Mouse (Mus musculus) lung, adult 10 weeks (tissue): ENCODE measurements around the gene Trmt61a. TPM values are rescaled to one million over a fixed set of nuclear protein-coding genes. Genes with fewer than 3 reads are reported as not detected.

Experiments
- polyA plus RNA-seq: library from polyadenylated mRNA; stranded (reverse); fragments of 350-450 nt; fragmentation: Illumina TruSeq; extraction: RNeasy Lipid Tissue Mini Kit (QIAGEN cat#74804); gene quantifications from one replicate; pipeline ENCODE4 v1.2.3, GENCODE M21; 2014; ENCODE audit warnings: low read depth, low replicate concordance; ENCODE audit not compliant: insufficient read depth

Gene Trmt61a
- polyA plus RNA-seq = 7.4 TPM

GRCm38 (mm10) chr12:111677882-111678669 is at the start of gene Trmt61a:
Gene Trmt61a (plus strand): TSS chr12:111678105.

DNA sequence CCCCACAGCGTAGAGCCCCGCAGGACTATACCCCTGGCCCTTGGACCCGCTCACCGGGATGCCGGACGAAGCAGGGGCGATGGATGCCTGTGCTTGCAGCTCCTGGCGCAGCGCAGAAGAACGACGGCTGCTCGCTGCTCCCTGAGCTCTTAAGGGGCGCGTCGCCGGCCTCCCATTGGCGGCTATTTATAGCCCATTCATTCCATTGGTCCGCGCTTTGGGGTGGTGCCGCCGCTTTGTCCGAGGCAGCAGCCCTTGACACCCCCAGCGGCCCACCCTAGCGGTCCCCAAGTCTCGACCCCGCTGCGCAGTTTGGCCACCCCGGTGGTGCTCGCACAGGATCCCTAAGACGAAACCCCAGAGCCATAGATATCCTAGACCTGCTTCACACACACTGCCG is 5.7 kb upstream of the Trmt61a start, which contains the start of gene Ckb:
Gene Ckb, minus strand, starts transcription at position 163 of the 400 bp plus-strand sequence.

GRCm38 (mm10) chr12:111713004-111713651 is 35.2 kb downstream of the Trmt61a start, which contains the start of the genes Bag5 and Apopt1:
Gene Bag5 (minus strand): TSS chr12:111713257.
Gene Apopt1 (plus strand): TSS chr12:111713261.

Other genes starting within 250 kb of the Trmt61a start
- gene Tnfaip2, start 235.6 kb upstream of the Trmt61a start, polyA plus RNA-seq = 15.7 TPM
- gene Gm266, start 192.3 kb upstream of the Trmt61a start, polyA plus RNA-seq = not detected
- 83.5 TPM for gene Eif5, start 140.1 kb upstream of the Trmt61a start, polyA plus RNA-seq
- gene Mark3, start 103.6 kb upstream of the Trmt61a start, polyA plus RNA-seq = 30.1 TPM
- 92.9 TPM for gene Ckb, start 5.8 kb upstream of the Trmt61a start, polyA plus RNA-seq
- 31.2 TPM for gene Bag5, start 35.2 kb downstream of the Trmt61a start, polyA plus RNA-seq
- gene Apopt1, start 35.2 kb downstream of the Trmt61a start, polyA plus RNA-seq = 43.0 TPM
- gene Klc1, start 80.7 kb downstream of the Trmt61a start, polyA plus RNA-seq = 88.6 TPM
- 0.41 TPM for gene Xrcc3, start 135.8 kb downstream of the Trmt61a start, polyA plus RNA-seq
- 68.0 TPM for gene Zfyve21, start 136.1 kb downstream of the Trmt61a start, polyA plus RNA-seq
- 17.1 TPM for gene Ppp1r13b, start 230.0 kb downstream of the Trmt61a start, polyA plus RNA-seq